Mouse (Mus musculus) heart, embryonic 11.5 days (tissue): ENCODE data around the gene Chst10. TPM values are rescaled to one million over a fixed set of nuclear protein-coding genes. Genes with fewer than 3 reads are reported as not detected.

Experiments used
- ATAC-seq: fragments of 200-750 bp; cut with Nextera tagmentation; replicated peaks from 2 replicates; pipeline ENCODE4 v1.8.0; 2017; ENCODE audit warnings: moderate library complexity; ENCODE audit not compliant: insufficient number of reproducible peaks, low FRiP score, low TSS enrichment
- H3K27ac ChIP-seq: fragments of 300-500 bp; sonication (generic); 2 replicates; pipeline ENCODE4 v1.5.1; 2014; ENCODE audit warnings: mild to moderate bottlenecking, low read depth, low read length
- H3K27me3 ChIP-seq: fragments of 300-500 bp; sonication (generic); 2 replicates; pipeline ENCODE4 v1.6.1; 2014; ENCODE audit warnings: mild to moderate bottlenecking, low read length, mixed read lengths; ENCODE audit not compliant: control insufficient read depth, insufficient read depth
- H3K36me3 ChIP-seq: fragments of 300-500 bp; sonication (generic); 2 replicates; pipeline ENCODE4 v1.6.1; 2014; ENCODE audit warnings: mild to moderate bottlenecking, low read length, moderate library complexity, mixed read lengths; ENCODE audit not compliant: control insufficient read depth, insufficient read depth
- H3K4me1 ChIP-seq: fragments of 300-500 bp; sonication (generic); 2 replicates; pipeline ENCODE4 v1.6.1; 2014; ENCODE audit warnings: low read length; ENCODE audit not compliant: control insufficient read depth, insufficient read depth
- H3K4me2 ChIP-seq: fragments of 300-500 bp; sonication (generic); 2 replicates; pipeline ENCODE4 v1.6.1; 2014; ENCODE audit warnings: mild to moderate bottlenecking, moderate library complexity
- H3K4me3 ChIP-seq: fragments of 300-500 bp; sonication (generic); 2 replicates; pipeline ENCODE4 v1.5.1; 2014; ENCODE audit warnings: low read depth, low read length
- H3K9ac ChIP-seq: fragments of 300-500 bp; sonication (generic); 2 replicates; pipeline ENCODE4 v1.6.1; 2014; ENCODE audit warnings: mild to moderate bottlenecking, low read depth, low read length, moderate library complexity
- H3K9me3 ChIP-seq: fragments of 300-500 bp; sonication (generic); replicated peaks from 2 replicates; pipeline ENCODE4 v1.6.1; 2016; ENCODE audit warnings: low read length; ENCODE audit not compliant: control insufficient read depth
- WGBS: fragments of 180-500 bp; shearing (Covaris S2); extraction: QIAGEN DNeasy Blood & Tissue Kit; methylation state at CpG from one replicate; pipeline ENCODE4 v1.1.7; 2014; ENCODE audit not compliant: insufficient replicate concordance; 5-methylcytosine and 5-hydroxymethylcytosine counted together
- polyA plus RNA-seq: library from polyadenylated mRNA; unstranded; fragments of >200 nt; fragmentation: Nextera tagmentation; extraction: Ambion mirVana; gene quantifications from 2 replicates; pipeline ENCODE4 v1.2.1, GENCODE M21; 2014

Gene Chst10
- polyA plus RNA-seq, 1 experiment from 2014 or later: 7.1 TPM

- no peak for ATAC-seq
- Histone ChIP-seq H3K27me3 (0 out of 2 replicates have a peak, but pooled peaks cover 3% of the 10 kb centered on the region), H3K9me3 (no peaks in the 10 kb centered on the region), H3K4me1 (no peaks in the 10 kb centered on the region), H3K27ac (no peak overlapping the region), H3K9ac (no peak overlapping the region), H3K4me2 (no peak overlapping the region), H3K4me3 (no peak overlapping the region), H3K36me3 (no peaks in the 10 kb centered on the region)
- WGBS: 57% methylated on average over 5 of the region's 5 CpGs
Measured at GRCm38 (mm10) chr1:38902571-38902970, 4.6 kb upstream of the Chst10 start.

- Histone ChIP-seq H3K9me3 (no peaks in the 10 kb centered on the region), H3K4me3 (no peak overlapping the region), H3K27ac (no peak overlapping the region), H3K36me3 (no peaks in the 10 kb centered on the region), H3K27me3 (peaks cover 6% of the 10 kb centered on the region; the same call in 1 of the 2 replicates), H3K9ac (no peak overlapping the region), H3K4me2 (no peak overlapping the region), H3K4me1 (no peaks in the 10 kb centered on the region; the same call in 1 of the 2 replicates)
- ATAC-seq: no peak
- WGBS: 68% methylated on average over 5 of the region's 5 CpGs
Measured at GRCm38 (mm10) chr1:38893081-38893480, 4.9 kb downstream of the Chst10 start.

GRCm38 (mm10) chr1:38891444-38891843 lies 6.5 kb downstream of the Chst10 start:
- H3K4me2 ChIP-seq: no peak overlapping the region
- no peak overlapping the region for H3K27ac ChIP-seq
- peak; percentile 73 for ATAC-seq
- H3K4me1 ChIP-seq: no peaks in the 10 kb centered on the region; the same call in 1 of the 2 replicates
- H3K9me3 ChIP-seq: no peaks in the 10 kb centered on the region
- peaks cover 4% of the 10 kb centered on the region; the same call in 1 of the 2 replicates for H3K27me3 ChIP-seq
- H3K36me3 ChIP-seq: no peaks in the 10 kb centered on the region
- no peak overlapping the region for H3K9ac ChIP-seq
- 76% methylated on average over 5 of the region's 5 CpGs for WGBS
- H3K4me3 ChIP-seq: no peak overlapping the region

- no peaks in the 10 kb centered on the region for H3K9me3 ChIP-seq
- H3K4me2 ChIP-seq: no peak overlapping the region
- H3K9ac ChIP-seq: no peak overlapping the region
- no peak overlapping the region for H3K27ac ChIP-seq
- no peak for ATAC-seq
- WGBS: 91% methylated on average over 6 of the region's 6 CpGs
- no peaks in the 10 kb centered on the region; the same call in 1 of the 2 replicates for H3K4me1 ChIP-seq
- no peaks in the 10 kb centered on the region for H3K27me3 ChIP-seq
- H3K36me3 ChIP-seq: no peaks in the 10 kb centered on the region
- no peak overlapping the region for H3K4me3 ChIP-seq
Measured at GRCm38 (mm10) chr1:38888803-38889202, 9.2 kb downstream of the Chst10 start.

GRCm38 (mm10) chr1:38887011-38887410 lies 10.9 kb downstream of the Chst10 start:
- no peaks in the 10 kb centered on the region for H3K9me3 ChIP-seq
- H3K4me1 ChIP-seq: no peaks in the 10 kb centered on the region
- no peak overlapping the region for H3K4me2 ChIP-seq
- H3K4me3 ChIP-seq: no peak overlapping the region
- ATAC-seq: no peak
- no peak overlapping the region for H3K27ac ChIP-seq
- H3K9ac ChIP-seq: no peak overlapping the region
- H3K36me3 ChIP-seq: no peaks in the 10 kb centered on the region
- WGBS: 62% methylated on average over 6 of the region's 6 CpGs
- H3K27me3 ChIP-seq: no peaks in the 10 kb centered on the region

- Histone ChIP-seq H3K4me1 (no peaks in the 10 kb centered on the region), H3K9me3 (no peaks in the 10 kb centered on the region), H3K4me2 (no peak overlapping the region), H3K9ac (no peak overlapping the region), H3K36me3 (no peaks in the 10 kb centered on the region), H3K4me3 (no peak overlapping the region), H3K27me3 (no peaks in the 10 kb centered on the region), H3K27ac (no peak overlapping the region)
- WGBS: 64% methylated on average over 2 of the region's 2 CpGs
- ATAC-seq: no peak
Measured at GRCm38 (mm10) chr1:38886602-38887001, 11.4 kb downstream of the Chst10 start.

GRCm38 (mm10) chr1:38885956-38886355 lies 12.0 kb downstream of the Chst10 start:
- Histone ChIP-seq H3K9me3 (no peaks in the 10 kb centered on the region), H3K4me2 (no peak overlapping the region), H3K27ac (no peak overlapping the region), H3K9ac (no peak overlapping the region; the same call in 1 of the 2 replicates), H3K27me3 (no peaks in the 10 kb centered on the region), H3K36me3 (no peaks in the 10 kb centered on the region), H3K4me1 (no peaks in the 10 kb centered on the region), H3K4me3 (no peak overlapping the region)
- ATAC-seq: no peak
- WGBS: 69% methylated on average over 2 of the region's 2 CpGs

GRCm38 (mm10) chr1:38883766-38884165 lies 14.2 kb downstream of the Chst10 start:
- H3K4me1 ChIP-seq: no peaks in the 10 kb centered on the region
- H3K27ac ChIP-seq: no peak overlapping the region
- H3K9ac ChIP-seq: no peak overlapping the region
- 69% methylated on average over 9 of the region's 9 CpGs for WGBS
- H3K9me3 ChIP-seq: no peaks in the 10 kb centered on the region
- no peak for ATAC-seq
- no peaks in the 10 kb centered on the region for H3K36me3 ChIP-seq
- no peak overlapping the region for H3K4me3 ChIP-seq
- H3K27me3 ChIP-seq: no peaks in the 10 kb centered on the region
- H3K4me2 ChIP-seq: no peak overlapping the region

GRCm38 (mm10) chr1:38882746-38883145 lies 15.2 kb downstream of the Chst10 start:
- no peak overlapping the region for H3K4me2 ChIP-seq
- H3K4me3 ChIP-seq: no peak overlapping the region
- WGBS: 70% methylated on average over 4 of the region's 4 CpGs
- 0 out of 2 replicates have a peak overlapping the region, but pooled peaks have one; percentile 1 for H3K27ac ChIP-seq
- H3K27me3 ChIP-seq: no peaks in the 10 kb centered on the region
- no peak overlapping the region for H3K9ac ChIP-seq
- H3K4me1 ChIP-seq: no peaks in the 10 kb centered on the region
- no peaks in the 10 kb centered on the region for H3K9me3 ChIP-seq
- ATAC-seq: no peak
- H3K36me3 ChIP-seq: no peaks in the 10 kb centered on the region
